Mouse (Mus musculus) embryo, embryonic 10.5 days (tissue): Measurements from ENCODE around the gene Ipo7.
"Not testable (repeated sequence)": the region's sequence is repeated elsewhere in the genome, so short reads cannot be mapped to it uniquely, and the experiment has no call there.

Source experiments
- DNase-seq: peaks from one replicate; pipeline ENCODE4 v3.0.0-alpha.2; 2015; ENCODE audit warnings: low spot score

Ipo7 gene

DNA sequence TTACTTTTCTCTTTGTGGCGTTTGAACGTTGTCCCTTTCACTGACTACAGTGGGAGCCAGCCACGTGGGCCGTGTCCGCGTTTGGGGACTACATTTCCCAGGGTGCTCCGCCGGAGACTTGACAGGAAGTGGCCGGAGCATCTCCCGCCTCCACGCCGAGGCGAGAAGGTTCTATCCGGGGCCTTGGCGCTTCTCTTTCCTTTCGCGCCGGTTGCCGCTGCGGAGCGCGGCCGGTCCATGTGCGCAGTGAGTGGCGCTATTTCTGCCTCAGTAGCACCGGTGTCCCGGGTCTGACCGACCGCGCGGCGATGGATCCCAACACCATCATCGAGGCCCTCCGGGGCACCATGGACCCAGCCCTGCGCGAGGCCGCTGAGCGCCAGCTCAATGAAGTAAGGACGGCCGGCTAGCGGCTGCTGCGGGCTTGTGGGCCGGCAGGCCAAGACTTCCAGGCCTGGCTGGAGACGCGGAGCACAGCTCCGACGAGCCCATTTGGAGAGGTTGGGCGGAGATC lies at the start of gene Ipo7:
Gene Ipo7, plus strand, starts transcription at position 158 of the 514 bp plus-strand sequence.
- peak; percentile 97 for DNase-seq

- peak; percentile 52 for DNase-seq
Measured at GRCm38 (mm10) chr7:109968924-109969450, 49.1 kb upstream of the Ipo7 start.

- DNase-seq: no peak
Measured at GRCm38 (mm10) chr7:109969542-109969941, 48.5 kb upstream of the Ipo7 start.

DNA sequence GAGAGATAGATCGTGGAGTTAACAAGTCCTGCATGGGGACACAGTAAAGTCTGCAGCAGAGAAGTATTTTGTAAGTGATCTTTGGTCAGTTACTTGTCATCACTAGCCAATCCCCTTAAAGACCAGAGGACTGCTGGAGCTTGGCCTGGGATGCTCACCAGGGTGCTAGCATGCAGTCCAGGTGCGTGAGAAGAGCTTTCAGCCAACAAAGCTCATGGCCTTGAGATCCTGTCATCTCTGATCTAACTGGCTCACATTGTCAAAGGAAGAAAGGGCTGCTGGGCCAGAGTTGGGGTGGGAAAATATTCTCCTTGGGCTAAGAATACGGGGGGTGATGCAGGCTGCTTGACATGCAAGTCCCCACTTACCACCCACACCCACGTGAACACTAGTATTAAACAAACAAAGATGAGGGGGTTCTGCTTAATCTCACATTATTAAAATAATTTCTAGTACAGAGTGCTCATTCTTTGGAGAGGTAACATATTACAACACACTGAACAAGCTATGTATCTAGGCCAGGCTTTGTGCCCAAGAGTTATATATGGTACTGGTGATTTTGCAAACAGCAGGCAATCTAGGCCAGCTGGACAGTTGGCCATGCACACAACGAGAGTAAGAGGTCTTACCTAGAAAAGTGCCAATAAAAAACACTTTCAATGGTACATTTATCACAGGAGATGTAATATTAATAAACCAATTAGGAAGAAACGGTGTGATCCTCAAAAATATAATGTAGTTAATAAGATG lies 41.9 kb upstream of the Ipo7 start:
- DNase-seq: no peak

- not testable (repeated sequence) for DNase-seq
Measured at GRCm38 (mm10) chr7:109977131-109977530, 40.9 kb upstream of the Ipo7 start.

DNA sequence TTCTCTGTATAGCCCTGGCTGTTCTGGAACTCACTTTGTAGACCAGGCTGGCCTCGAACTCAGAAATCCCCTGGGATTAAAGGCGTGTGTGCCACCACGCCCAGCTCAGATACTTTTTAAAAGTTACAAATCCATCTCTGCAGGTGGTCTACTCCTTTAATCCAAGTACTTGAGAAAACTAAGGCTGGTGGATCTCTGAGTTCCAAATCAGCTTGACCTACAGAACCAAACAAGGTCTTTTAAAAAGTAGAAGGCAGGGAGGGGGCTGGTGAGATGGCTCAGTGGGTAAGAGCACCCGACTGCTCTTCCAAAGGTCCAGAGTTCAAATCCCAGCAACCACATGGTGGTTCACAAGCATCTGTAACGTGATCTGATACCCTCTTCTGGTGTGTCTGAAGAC lies 33.5 kb upstream of the Ipo7 start:
- not testable (repeated sequence) for DNase-seq

- DNase-seq: peak; percentile 34
Measured at GRCm38 (mm10) chr7:109985661-109986132, 32.4 kb upstream of the Ipo7 start.

- peak; percentile 99 for DNase-seq
Measured at GRCm38 (mm10) chr7:109986133-109986669, 31.9 kb upstream of the Ipo7 start.

GRCm38 (mm10) chr7:109986775-109987174 lies 31.3 kb upstream of the Ipo7 start, which contains the start of gene Tmem41b:
Gene Tmem41b, minus strand, starts transcription at chr7:109986929.
- peak; percentile 38 for DNase-seq

GRCm38 (mm10) chr7:109991286-109991685 lies 26.8 kb upstream of the Ipo7 start:
- no peak for DNase-seq

DNA sequence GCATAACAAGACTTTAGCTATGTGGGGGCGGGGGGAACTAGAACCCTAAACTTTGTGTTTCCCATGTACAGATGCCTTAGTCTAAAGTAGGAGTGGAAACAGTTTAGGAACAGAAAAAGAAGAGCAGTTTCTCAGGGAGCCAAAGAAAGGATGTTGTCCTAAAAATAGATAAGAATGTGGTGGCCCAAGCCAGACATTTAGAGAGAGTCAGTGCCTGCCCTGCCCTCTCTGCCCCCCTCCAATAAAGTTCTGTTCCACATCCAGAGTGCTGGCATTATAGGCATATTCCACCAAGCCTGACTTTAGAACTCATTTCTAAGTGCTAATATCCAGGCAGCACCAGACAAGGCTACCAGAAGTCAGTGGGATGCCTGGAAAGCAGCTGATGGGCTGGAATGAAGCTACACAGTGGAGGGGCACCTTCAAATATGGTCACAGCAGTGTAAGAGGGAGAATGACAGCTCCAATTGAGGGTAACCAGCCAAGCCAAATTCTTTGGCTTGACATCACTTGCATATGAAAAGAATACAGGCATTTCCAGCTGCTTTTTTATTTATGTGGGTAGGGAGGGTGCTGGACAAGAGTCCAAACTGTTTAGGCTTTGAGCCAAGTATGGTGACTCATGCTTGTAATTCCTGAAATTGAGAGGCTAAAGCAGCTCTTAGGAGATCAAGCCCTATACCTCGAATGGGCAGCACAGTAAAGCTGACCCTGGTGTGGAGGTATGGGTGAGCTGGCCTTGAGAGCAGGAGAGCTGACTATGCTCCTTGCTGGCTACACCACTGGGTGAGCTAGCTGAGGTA lies 24.7 kb upstream of the Ipo7 start:
- no peak for DNase-seq

- no peak for DNase-seq
Measured at GRCm38 (mm10) chr7:109998388-109998787, 19.7 kb upstream of the Ipo7 start.

DNA sequence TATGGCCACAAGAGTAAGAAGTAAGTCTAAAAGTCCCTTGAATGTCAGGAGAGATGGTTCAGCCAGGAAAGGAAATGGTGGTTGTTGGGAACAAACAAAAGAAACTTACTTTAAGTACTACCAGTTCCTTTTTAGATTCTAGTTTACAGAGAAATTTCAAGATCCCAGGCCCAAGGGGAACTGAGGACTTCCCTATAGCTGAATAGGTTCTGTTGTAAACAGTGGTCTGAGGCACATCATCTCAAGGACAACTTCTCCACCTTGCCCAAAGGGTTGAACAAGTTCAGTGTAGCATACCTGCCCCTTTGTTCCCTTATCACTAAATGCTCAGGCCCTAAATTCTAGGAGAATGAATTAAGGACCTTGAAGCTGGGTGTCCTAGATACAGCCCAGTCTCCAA lies 16.0 kb upstream of the Ipo7 start:
- no peak for DNase-seq

GRCm38 (mm10) chr7:110002968-110003367 lies 15.1 kb upstream of the Ipo7 start:
- peak; percentile 73 for DNase-seq

DNA sequence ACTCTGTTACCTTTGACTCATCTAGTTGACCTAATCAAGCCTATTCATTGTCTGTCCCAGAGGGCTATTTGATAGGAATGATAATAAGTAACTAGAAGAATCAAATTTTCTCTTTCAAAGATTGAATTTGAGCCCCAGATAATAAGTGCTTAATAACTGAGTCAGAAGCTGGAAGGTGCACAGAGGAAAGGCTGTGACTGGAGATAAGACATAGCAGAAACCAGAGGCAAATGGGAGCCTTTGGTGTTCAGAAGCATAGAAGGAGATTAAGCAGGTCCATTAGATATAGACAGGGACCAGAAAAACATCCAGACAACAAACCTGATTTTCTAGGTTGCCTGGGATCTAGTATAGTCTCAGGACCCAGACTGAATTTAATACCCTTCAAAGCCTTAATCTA lies 12.1 kb upstream of the Ipo7 start:
- no peak for DNase-seq

DNA sequence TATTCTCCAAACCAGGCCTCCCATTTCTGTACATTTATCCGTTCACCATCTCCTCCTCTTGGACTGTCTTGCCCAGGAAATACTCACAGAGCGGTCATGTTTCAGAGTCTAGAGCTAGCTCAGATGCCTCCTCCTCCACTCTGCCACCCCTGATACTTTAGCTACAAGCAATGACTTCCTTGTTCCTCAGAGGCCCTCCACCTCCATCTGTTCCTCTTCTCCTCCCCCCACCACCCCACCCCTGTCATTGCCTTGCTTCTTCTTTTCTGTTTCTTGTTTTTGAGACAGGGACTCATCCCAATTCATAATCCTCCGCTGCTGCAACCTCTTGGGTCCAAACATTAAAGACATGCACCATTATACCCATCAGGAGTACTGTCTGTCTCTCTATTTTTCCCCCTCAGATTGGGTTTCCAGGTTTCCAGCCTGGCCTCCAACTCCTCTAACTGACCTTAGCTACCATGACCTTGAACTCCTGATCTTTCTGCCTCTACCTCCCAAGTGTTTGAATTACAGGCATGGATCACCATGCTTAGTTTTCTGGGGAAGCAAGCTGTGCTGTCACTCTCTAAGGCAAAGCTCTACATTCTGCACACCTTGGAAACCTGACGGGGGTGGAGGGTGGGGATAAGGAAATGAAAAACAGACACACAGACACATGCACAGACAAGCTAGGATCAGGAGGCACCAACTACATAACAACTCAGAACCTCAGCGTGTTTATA lies 11.4 kb upstream of the Ipo7 start:
- no peak for DNase-seq

DNA sequence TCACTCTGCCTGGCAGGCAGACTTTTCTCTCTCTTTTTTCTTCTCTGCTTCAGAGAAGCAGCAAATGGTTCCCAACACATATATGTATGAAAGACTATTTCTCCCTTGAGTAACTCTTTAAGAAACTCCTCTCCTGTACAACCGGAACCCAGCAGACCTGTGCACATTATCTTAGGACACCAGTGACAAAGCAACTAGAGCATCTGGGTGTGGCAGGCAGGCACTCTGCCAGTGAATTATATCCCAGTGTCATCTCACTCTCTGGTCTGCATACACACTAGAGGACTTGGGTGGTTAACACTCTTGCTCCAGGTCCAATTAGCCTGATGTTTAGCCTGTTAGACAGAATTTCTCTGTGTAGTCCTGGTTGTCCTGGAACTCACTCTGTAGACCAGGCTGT lies 9.6 kb upstream of the Ipo7 start:
- DNase-seq: no peak

GRCm38 (mm10) chr7:110009084-110009483 lies 9.0 kb upstream of the Ipo7 start:
- no peak for DNase-seq

DNA sequence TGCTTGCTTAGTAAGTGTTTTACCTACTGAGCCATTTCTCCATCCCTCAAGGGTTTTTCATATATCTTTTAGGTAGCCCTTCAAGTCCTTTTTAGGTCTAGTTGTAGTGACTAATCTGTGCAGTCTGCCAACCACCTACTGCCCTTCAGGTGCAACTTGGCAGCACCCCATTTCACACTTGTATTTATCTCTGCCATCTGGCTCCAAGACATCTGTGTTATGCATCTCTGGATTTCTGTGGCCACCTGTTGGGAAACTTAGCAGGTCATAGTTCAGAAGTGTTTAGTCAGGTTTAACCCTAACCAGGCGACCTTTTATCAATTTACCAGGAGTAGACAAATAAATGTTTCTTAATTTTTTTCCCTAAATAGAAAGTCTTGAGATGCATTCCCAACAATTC lies 6.7 kb upstream of the Ipo7 start:
- no peak for DNase-seq

GRCm38 (mm10) chr7:110014272-110014671 lies 3.8 kb upstream of the Ipo7 start:
- no peak for DNase-seq

DNA sequence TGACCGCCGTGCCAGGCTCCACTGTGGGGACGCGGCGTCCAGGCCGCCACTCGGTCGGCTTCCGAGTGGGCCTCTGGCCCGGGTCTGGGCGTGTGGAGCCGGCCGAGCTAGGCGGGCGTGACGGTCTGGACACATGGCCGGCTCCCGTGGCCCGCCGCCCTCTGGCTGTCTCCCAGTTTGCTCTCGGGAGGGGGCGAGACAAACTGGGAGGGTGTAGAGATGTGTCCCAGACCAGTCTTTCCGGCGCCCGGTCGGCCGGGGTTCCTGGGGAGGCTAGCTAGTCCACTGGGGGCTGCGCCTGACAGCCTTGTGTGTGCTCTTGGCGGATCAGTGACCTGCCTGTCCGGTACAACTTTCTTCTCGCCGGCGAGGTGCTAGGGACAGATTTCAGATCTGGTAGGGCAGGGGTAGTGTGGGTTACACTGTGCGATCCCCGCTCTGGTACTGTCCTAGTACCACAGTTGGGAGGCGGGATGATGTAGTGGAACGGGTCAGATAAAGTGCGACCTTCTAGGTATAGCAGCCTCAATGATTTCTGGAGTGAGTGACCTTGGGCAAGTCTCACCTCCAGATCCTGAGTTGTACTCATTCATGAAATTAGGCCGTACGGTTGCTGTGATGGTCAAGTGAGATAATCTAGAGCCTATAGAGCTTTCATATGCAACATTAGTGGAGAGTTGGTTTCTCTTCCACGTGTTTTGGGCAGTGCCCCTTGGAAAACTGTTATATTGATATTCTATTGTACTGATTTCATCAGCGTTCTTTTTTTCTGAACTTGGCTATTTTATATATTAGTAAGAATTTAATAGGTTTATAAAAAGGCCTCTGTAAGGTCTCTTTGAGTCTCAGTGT lies 783 bp downstream of the Ipo7 start:
- DNase-seq: peak; percentile 43
